Mouse (Mus musculus): ENCODE data around the gene F8.
A peak's percentile ranks its signal among the peaks of the same experiment; 100 is the strongest.

The F8 gene

DNA sequence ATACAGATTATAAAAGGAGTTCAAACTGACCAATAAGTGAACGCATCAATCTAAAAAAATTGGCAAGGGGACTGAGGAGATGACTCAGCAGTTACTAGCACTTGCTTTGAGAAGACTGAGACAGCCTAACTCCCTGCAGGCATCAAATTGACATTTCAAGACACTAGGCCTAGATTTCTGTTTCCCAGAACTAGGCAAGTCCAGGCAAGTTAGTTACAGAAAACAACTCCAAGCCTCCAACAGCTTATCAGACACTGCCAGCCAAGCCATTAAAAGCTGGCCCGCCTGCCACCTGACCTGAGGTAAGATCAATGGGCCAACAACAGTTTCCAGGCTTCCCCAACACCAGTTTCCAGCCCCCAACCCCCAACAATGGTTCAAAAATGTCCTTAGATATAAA, 244.7 kb downstream of the F8 start:
- DNase-seq, result no peak

DNA sequence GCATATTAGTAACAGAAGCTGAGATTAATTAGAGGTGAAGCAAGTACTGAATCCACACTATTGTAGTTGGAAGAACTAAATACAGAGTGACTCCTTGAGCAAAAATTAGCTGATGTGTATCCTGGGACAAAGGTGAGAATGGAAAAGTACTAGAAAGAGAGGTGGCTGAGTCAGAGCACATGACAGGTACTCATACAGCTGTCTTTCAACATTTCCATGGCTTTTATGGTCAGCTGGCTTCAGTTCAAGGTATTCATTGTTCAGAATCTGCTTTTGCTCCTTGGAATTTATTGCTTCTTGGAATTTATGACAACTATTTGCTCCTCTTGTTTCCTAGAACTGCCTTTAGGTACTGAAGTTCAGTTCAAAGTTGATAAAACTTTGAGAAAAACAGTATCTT, 245.5 kb downstream of the F8 start:
- no peak for DNase-seq

GRCm38 (mm10) chrX:75130467-75131160, 251.8 kb downstream of the F8 start, which contains the start of gene Mpp1:
Gene Mpp1, minus strand, starts transcription at chrX:75131016.
- DNase-seq, result peak; percentile 81

DNA sequence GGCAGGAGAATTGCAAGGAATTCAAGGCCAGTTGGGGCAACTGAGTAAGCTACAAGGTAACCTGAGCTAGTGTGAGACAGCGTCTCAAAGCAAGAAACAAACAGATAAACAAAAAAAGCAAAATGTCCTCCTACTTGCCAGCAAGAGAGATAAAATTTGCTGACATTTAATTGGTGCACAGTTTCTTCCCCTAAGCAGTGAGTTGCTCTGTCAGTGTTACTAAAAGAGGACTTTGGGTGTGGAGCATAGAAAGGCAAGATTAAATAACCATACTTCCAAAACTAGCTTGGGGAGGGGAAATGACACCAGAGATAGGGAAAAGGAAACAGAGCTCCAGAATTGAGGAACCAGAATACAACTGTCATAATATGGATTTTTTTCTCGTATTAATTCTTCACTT, 252.9 kb downstream of the F8 start:
- no peak for DNase-seq

DNA sequence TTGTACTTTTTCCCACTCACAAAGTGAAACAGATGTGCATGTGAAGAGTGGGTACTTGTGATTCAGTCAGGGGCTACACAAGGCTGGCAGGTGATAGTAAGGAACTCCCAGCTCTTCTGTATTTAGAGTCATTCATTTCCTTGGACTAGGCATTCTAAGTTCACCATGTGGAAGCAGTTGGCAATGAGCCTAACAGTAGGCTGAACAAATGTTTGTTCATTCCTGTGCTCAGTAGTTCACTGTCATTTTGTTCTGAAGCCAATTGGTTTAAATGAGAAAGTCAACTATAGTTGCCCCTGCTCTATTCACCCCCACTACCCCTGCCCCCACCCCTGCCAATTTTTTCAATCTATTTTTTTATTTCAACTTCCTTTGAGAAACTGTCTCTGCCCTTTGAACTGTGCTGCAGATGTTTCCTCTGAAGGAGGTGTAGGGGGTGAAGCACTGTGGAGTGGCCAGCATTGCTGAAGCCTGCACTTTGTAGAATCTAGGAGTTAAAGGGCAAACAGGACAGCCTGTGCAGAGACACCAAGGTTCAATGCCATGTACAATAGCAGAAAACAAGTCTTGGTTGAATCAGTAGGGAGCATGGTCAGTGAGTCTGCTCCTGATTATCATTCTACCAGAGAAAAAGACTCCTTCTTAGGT, 254.0 kb downstream of the F8 start:
- DNase-seq, result peak; percentile 4

DNA sequence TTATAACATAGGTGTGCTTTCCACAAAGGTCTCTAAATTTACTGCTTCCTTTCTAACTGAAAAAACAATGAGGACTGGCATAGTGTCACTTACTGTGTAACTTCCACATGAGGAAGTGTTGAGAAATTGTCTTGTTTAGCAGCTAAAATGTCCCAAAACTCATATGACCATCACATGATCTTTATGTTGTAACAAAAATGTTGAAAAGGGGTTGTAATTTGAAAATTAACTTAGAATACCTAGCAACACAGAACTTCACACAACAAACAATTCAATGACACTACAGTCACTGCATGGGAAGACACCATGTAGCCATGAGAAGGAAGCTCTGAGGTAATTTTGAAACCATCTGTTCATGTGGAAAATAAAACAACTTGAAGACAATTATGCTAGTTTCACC, 255.5 kb downstream of the F8 start:
- DNase-seq, result no peak

- no peak for DNase-seq
These were observed 256.8 kb downstream of the F8 start for GRCm38 (mm10) chrX:75125606-75126005.
